Mouse (Mus musculus): Measurements from ENCODE around the gene Rbm20. TPM values are rescaled to one million over a fixed set of nuclear protein-coding genes. Genes with fewer than 3 reads are reported as not detected.

Rbm20 gene
- polyA plus RNA-seq, 1 experiment from 2014 or later, result 3.6 TPM

- Histone ChIP-seq H3K4me2 (replicated peaks; ENCODE audit: low read depth, low read length) (peak overlapping the region; percentile 18), H3K9ac (ENCODE audit: low read depth, low read length) (no peak overlapping the region), H3K36me3 (ENCODE audit: control insufficient read depth, insufficient read depth, low read length) (no peaks in the 10 kb centered on the region), H3K4me3 (ENCODE audit: low read length) (no peak overlapping the region), H3K9me3 (ENCODE audit: control insufficient read depth, low read length) (no peaks in the 10 kb centered on the region), H3K27ac (ENCODE audit: low read depth, low read length) (peak overlapping the region; percentile 65), H3K4me1 (ENCODE audit: control insufficient read depth, insufficient read depth, low read length) (peaks cover 24% of the 10 kb centered on the region), H3K27me3 (ENCODE audit: control insufficient read depth, insufficient read depth, low read length) (no peaks in the 10 kb centered on the region)
- ATAC-seq (ENCODE audit: low FRiP score, low TSS enrichment), result peak; percentile 98
- WGBS, result 2% methylated on average over 8 of the region's 8 CpGs
These were observed 153.5 kb downstream of the Rbm20 start for GRCm38 (mm10) chr19:53830407-53831163.

- Histone ChIP-seq H3K36me3 (ENCODE audit: control insufficient read depth, insufficient read depth, low read length) (no peaks in the 10 kb centered on the region), H3K27me3 (ENCODE audit: control insufficient read depth, insufficient read depth, low read length) (no peaks in the 10 kb centered on the region), H3K9me3 (ENCODE audit: control insufficient read depth, low read length) (no peaks in the 10 kb centered on the region), H3K4me3 (ENCODE audit: low read length) (no peak overlapping the region), H3K27ac (ENCODE audit: low read depth, low read length) (peak overlapping the region; percentile 65; the same call in 1 of the 2 replicates), H3K4me2 (replicated peaks; ENCODE audit: low read depth, low read length) (no peak overlapping the region), H3K9ac (ENCODE audit: low read depth, low read length) (no peak overlapping the region), H3K4me1 (ENCODE audit: control insufficient read depth, insufficient read depth, low read length) (peaks cover 24% of the 10 kb centered on the region)
- WGBS, result 17% methylated on average over 3 of the region's 3 CpGs
- no peak for ATAC-seq (ENCODE audit: low FRiP score, low TSS enrichment)
These were observed 154.0 kb downstream of the Rbm20 start for GRCm38 (mm10) chr19:53831164-53831448.

GRCm38 (mm10) chr19:53832512-53832911 is 155.4 kb downstream of the Rbm20 start:
- Histone ChIP-seq H3K4me1 (ENCODE audit: control insufficient read depth, insufficient read depth, low read length) (peaks cover 34% of the 10 kb centered on the region), H3K27ac (ENCODE audit: low read depth, low read length) (no peak overlapping the region), H3K4me3 (ENCODE audit: low read length) (no peak overlapping the region), H3K36me3 (ENCODE audit: control insufficient read depth, insufficient read depth, low read length) (no peaks in the 10 kb centered on the region), H3K9me3 (ENCODE audit: control insufficient read depth, low read length) (no peaks in the 10 kb centered on the region), H3K4me2 (replicated peaks; ENCODE audit: low read depth, low read length) (no peak overlapping the region), H3K9ac (ENCODE audit: low read depth, low read length) (no peak overlapping the region), H3K27me3 (ENCODE audit: control insufficient read depth, insufficient read depth, low read length) (no peaks in the 10 kb centered on the region)
- no peak for ATAC-seq (ENCODE audit: low FRiP score, low TSS enrichment)
- WGBS, result 37% methylated on average over 7 of the region's 7 CpGs

GRCm38 (mm10) chr19:53833745-53834369 is 156.8 kb downstream of the Rbm20 start:
- no peak overlapping the region for H3K4me2 ChIP-seq (replicated peaks; ENCODE audit: low read depth, low read length)
- no peak for ATAC-seq (ENCODE audit: low FRiP score, low TSS enrichment)
- H3K27ac ChIP-seq (ENCODE audit: low read depth, low read length), result no peak overlapping the region
- 39% methylated on average over 8 of the region's 8 CpGs for WGBS
- no peak overlapping the region for H3K4me3 ChIP-seq (ENCODE audit: low read length)
- H3K27me3 ChIP-seq (ENCODE audit: control insufficient read depth, insufficient read depth, low read length), result no peaks in the 10 kb centered on the region
- H3K36me3 ChIP-seq (ENCODE audit: control insufficient read depth, insufficient read depth, low read length), result no peaks in the 10 kb centered on the region
- H3K9ac ChIP-seq (ENCODE audit: low read depth, low read length), result no peak overlapping the region
- peaks cover 34% of the 10 kb centered on the region for H3K4me1 ChIP-seq (ENCODE audit: control insufficient read depth, insufficient read depth, low read length)
- no peaks in the 10 kb centered on the region for H3K9me3 ChIP-seq (ENCODE audit: control insufficient read depth, low read length)

GRCm38 (mm10) chr19:53836569-53837454 is 159.7 kb downstream of the Rbm20 start:
- Histone ChIP-seq H3K4me1 (ENCODE audit: control insufficient read depth, insufficient read depth, low read length) (peaks cover 17% of the 10 kb centered on the region; the same call in 1 of the 2 replicates), H3K4me3 (ENCODE audit: low read length) (no peak overlapping the region), H3K36me3 (ENCODE audit: control insufficient read depth, insufficient read depth, low read length) (no peaks in the 10 kb centered on the region), H3K27me3 (ENCODE audit: control insufficient read depth, insufficient read depth, low read length) (no peaks in the 10 kb centered on the region), H3K9me3 (ENCODE audit: control insufficient read depth, low read length) (no peaks in the 10 kb centered on the region), H3K9ac (ENCODE audit: low read depth, low read length) (no peak overlapping the region), H3K4me2 (replicated peaks; ENCODE audit: low read depth, low read length) (no peak overlapping the region), H3K27ac (ENCODE audit: low read depth, low read length) (no peak overlapping the region)
- ATAC-seq (ENCODE audit: low FRiP score, low TSS enrichment), result no peak
- 30% methylated on average over 6 of the region's 6 CpGs for WGBS

- H3K27me3 ChIP-seq (ENCODE audit: control insufficient read depth, insufficient read depth, low read length), result no peaks in the 10 kb centered on the region
- no peak overlapping the region for H3K4me2 ChIP-seq (replicated peaks; ENCODE audit: low read depth, low read length)
- no peak overlapping the region for H3K9ac ChIP-seq (ENCODE audit: low read depth, low read length)
- no peak overlapping the region for H3K4me3 ChIP-seq (ENCODE audit: low read length)
- peaks cover 9% of the 10 kb centered on the region; the same call in 1 of the 2 replicates for H3K4me1 ChIP-seq (ENCODE audit: control insufficient read depth, insufficient read depth, low read length)
- H3K36me3 ChIP-seq (ENCODE audit: control insufficient read depth, insufficient read depth, low read length), result no peaks in the 10 kb centered on the region
- peak; percentile 68; the same call in 1 of the 2 replicates for ATAC-seq (ENCODE audit: low FRiP score, low TSS enrichment)
- H3K27ac ChIP-seq (ENCODE audit: low read depth, low read length), result no peak overlapping the region
- 60% methylated on average over 9 of the region's 9 CpGs for whole genome bisulfite sequencing
- H3K9me3 ChIP-seq (ENCODE audit: control insufficient read depth, low read length), result no peaks in the 10 kb centered on the region
These were observed 161.7 kb downstream of the Rbm20 start for GRCm38 (mm10) chr19:53838850-53839249.

- Histone ChIP-seq H3K36me3 (ENCODE audit: control insufficient read depth, insufficient read depth, low read length) (no peaks in the 10 kb centered on the region), H3K4me2 (replicated peaks; ENCODE audit: low read depth, low read length) (no peak overlapping the region), H3K27me3 (ENCODE audit: control insufficient read depth, insufficient read depth, low read length) (no peaks in the 10 kb centered on the region), H3K9me3 (ENCODE audit: control insufficient read depth, low read length) (no peaks in the 10 kb centered on the region), H3K4me3 (ENCODE audit: low read length) (no peak overlapping the region), H3K27ac (ENCODE audit: low read depth, low read length) (no peak overlapping the region), H3K9ac (ENCODE audit: low read depth, low read length) (no peak overlapping the region), H3K4me1 (ENCODE audit: control insufficient read depth, insufficient read depth, low read length) (peaks cover 9% of the 10 kb centered on the region; the same call in 1 of the 2 replicates)
- WGBS, result 59% methylated on average over 6 of the region's 6 CpGs
- no peak for ATAC-seq (ENCODE audit: low FRiP score, low TSS enrichment)
These were observed 162.7 kb downstream of the Rbm20 start for GRCm38 (mm10) chr19:53839837-53840236.

- Histone ChIP-seq H3K27ac (ENCODE audit: low read depth, low read length) (no peak overlapping the region), H3K36me3 (ENCODE audit: control insufficient read depth, insufficient read depth, low read length) (no peaks in the 10 kb centered on the region), H3K4me3 (ENCODE audit: low read length) (no peak overlapping the region), H3K4me2 (replicated peaks; ENCODE audit: low read depth, low read length) (no peak overlapping the region), H3K27me3 (ENCODE audit: control insufficient read depth, insufficient read depth, low read length) (no peaks in the 10 kb centered on the region), H3K9me3 (ENCODE audit: control insufficient read depth, low read length) (no peaks in the 10 kb centered on the region), H3K9ac (ENCODE audit: low read depth, low read length) (no peak overlapping the region), H3K4me1 (ENCODE audit: control insufficient read depth, insufficient read depth, low read length) (peaks cover 2% of the 10 kb centered on the region; the same call in 1 of the 2 replicates)
- WGBS, result 74% methylated on average over 8 of the region's 8 CpGs
- ATAC-seq (ENCODE audit: low FRiP score, low TSS enrichment), result no peak
These were observed 164.8 kb downstream of the Rbm20 start for GRCm38 (mm10) chr19:53841915-53842314.

Data from kidney, embryonic 14.5 days (tissue).